Mouse (Mus musculus): ENCODE measurements around the gene Brsk2.

Brsk2 gene

DNA sequence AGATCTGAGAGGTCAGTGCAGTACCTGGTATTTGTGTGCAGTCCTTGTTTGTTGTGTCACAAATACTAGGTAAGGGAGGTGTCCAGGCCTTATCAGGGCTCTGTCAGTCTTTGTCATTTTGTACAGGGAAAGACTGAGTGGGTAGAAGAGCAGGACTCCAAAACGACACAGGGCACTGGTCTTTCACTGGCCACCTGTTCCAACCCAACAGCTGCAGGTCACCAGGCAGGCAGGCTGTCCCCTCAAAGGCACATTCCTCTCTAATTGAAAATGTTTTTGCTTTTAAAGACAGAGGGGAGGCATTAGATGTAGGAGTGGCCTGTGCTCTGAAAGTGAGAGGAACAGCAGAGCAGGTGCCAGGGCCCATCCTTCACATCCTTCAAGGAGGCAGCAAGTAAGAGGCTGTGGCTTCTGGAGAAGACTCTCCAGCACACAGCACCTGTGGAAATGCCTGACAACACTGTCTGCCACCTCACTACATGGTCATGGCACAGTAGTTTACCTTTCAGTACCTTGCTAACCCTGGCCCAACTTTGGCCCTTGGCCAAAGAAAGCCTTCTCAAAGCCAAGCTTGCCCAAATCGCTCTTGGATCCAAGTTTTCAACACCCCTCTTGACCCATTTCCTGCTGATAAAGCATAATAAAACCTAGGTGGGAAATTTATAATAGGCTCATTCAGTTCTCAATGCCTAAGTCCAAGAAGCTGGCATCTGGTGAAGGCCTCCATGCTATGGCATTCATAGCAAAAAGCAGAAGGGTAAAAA is 85.7 kb downstream of the Brsk2 start:
- no peak for DNase-seq

DNA sequence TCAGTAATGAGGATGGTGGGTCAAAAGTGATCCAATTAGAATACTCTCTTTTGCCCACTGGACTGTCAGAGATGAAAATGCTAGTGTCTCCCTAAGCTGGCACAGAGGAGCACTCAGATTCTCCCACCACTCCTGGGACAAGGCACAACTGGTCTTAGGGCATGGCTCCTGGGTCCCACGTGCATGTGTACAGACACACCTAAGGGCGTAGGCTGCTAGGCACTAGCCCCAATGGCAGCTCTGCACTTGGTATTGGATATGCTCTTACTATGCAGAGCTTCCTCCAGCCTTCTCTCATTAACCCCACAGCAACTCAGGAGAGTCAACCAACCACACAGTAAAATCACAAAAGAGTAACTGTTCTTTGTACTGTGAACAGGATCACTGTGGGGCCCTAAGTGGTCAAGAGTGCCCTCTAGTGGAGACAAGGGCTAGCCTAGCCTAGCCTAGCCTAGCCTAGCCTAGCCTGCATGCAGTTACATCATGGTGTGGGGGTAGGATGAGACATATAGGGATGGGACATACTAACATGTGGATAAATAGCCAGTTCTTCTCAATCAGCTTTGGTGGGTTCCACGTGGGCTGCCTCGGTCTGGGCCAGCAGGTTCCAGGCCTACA is 88.1 kb downstream of the Brsk2 start:
- peak; percentile 16 for DNase-seq

DNA sequence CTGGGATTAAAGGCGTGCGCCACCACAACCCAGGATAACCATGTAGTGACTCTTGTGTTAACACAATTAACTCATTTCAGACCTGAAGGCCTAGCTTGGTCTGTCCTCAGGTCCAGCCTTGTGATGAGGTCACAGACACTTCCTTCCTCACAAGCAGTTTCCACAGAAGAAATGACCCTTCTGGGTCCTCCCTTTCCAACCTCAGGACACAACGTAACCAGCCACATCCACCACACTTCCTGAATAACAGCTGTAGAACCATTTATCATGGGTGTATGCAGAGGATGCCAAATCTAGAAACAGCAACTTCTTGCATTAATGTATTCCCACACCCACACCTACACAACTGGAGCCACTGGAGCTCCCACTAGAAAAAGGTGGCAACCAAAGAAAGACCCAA is 91.2 kb downstream of the Brsk2 start:
- no peak for DNase-seq

DNA sequence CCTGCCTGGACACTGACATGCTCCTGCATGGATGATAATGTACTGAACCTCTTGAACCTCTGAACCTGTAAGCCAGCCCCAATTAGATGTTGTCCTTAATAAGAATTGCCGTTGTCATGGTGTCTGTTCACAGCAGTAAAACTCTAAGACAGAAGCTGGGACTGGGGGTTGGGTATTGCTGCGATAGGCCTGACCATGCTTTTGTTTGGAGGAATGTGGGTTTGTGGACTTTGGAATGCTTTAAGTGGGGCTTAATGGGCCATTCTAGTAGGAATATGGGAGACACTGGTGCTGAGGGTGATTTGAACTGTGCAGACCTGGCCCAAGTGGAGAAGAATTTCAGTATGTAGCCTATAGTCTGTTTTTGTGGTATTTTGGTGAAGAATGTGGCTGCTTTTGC is 95.8 kb downstream of the Brsk2 start:
- DNase-seq: no peak

- no peak for DNase-seq
Measured at GRCm38 (mm10) chr7:142045932-142046331, 96.4 kb downstream of the Brsk2 start.

GRCm38 (mm10) chr7:142050536-142050935 is 101.0 kb downstream of the Brsk2 start:
- DNase-seq: no peak
